Comparison of ENCODE assay signal across 8 mouse cellular contexts in the genomic region with DNA sequence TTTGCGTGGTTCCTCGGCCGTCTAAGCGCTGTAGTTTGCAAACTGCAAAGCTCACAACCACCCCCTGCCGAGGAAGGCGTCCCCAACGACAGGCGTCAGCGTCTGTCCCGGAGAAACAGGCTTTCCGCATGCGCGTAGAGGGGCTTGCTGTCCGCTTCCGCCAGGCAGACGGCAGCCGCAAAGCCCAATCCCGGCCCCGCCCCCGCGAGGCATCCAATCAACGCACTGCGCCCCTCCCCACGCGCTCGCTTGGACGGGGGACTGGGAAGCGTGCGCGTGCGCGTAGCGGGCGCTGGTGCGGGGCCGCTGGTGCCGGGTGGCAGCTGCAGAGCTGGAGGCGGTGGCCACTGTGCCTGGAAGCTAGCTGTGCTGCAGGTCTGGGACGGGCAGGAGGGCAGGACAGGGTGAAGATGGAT. TPM values are rescaled to one million over a fixed set of nuclear protein-coding genes. Genes with fewer than 3 reads are reported as not detected.
DNase-seq lines count a peak whose midpoint lies in the region; ATAC-seq and TF ChIP-seq lines count a peak whose summit lies in the region.

A gene (plus strand): TSS at position 264 of the 416 bp plus-strand sequence.

- H3K9me3 ChIP-seq in erythroblast, embryonic 14.5 days (ENCODE audit: control insufficient read depth, low read length), result no peaks in the 10 kb centered on the region
- H3K9me3 ChIP-seq in heart, embryonic 11.5 days (replicated peaks; ENCODE audit: control insufficient read depth, low read length), result no peaks in the 10 kb centered on the region
- no peaks in the 10 kb centered on the region for H3K9me3 ChIP-seq in kidney, embryonic 16.5 days (ENCODE audit: low read length)
- H3K9me3 ChIP-seq in liver, embryonic 11.5 days (ENCODE audit: control insufficient read depth, low read length), result no peaks in the 10 kb centered on the region
- H3K9me3 ChIP-seq in stomach, embryonic 14.5 days (ENCODE audit: control insufficient read depth, low read depth, low read length), result no peaks in the 10 kb centered on the region

- H3K4me1 ChIP-seq in erythroblast, embryonic 14.5 days (ENCODE audit: control insufficient read depth), result peaks cover 41% of the 10 kb centered on the region
- peaks cover 14% of the 10 kb centered on the region; the same call in 1 of the 2 replicates for H3K4me1 ChIP-seq in heart, embryonic 11.5 days (ENCODE audit: control insufficient read depth, insufficient read depth, low read length)
- H3K4me1 ChIP-seq in kidney, embryonic 16.5 days (ENCODE audit: insufficient read depth, low read length), result peaks cover 15% of the 10 kb centered on the region
- peaks cover 33% of the 10 kb centered on the region for H3K4me1 ChIP-seq in liver, embryonic 11.5 days (replicated peaks; ENCODE audit: control insufficient read depth, insufficient read depth, low read length)
- peaks cover 12% of the 10 kb centered on the region for H3K4me1 ChIP-seq in stomach, embryonic 14.5 days (ENCODE audit: control insufficient read depth, insufficient read depth, low read length)

- H3ac ChIP-seq in C2C12 (ENCODE audit: control insufficient read depth, insufficient read length, low read depth), result peak within 1 kb of the TSS; percentile 48

- WGBS in heart, embryonic 11.5 days (ENCODE audit: insufficient replicate concordance), result under 1% methylated on average over 39 of the region's 39 CpGs
- WGBS in kidney, embryonic 16.5 days, result under 1% methylated on average over 39 of the region's 39 CpGs
- under 1% methylated on average over 39 of the region's 39 CpGs for WGBS in liver, embryonic 11.5 days
- WGBS in stomach, embryonic 14.5 days, result 1% methylated on average over 39 of the region's 39 CpGs

- no peak for TF ChIP-seq CTCF in C2C12 (IDR thresholded peaks at IDR 0.05; ENCODE audit: control insufficient read depth, insufficient read depth, insufficient read length)
- no peak for TF ChIP-seq CTCF in brain, embryonic 14.5 days (IDR thresholded peaks at IDR 0.05; ENCODE audit: borderline replicate concordance, extremely low read depth, insufficient read depth, insufficient read length)

- H3K9ac ChIP-seq in heart, embryonic 11.5 days (ENCODE audit: low read depth, low read length), result peak within 1 kb of the TSS; percentile 69
- H3K9ac ChIP-seq in kidney, embryonic 16.5 days (replicated peaks; ENCODE audit: low read length), result peak within 1 kb of the TSS; percentile 77
- H3K9ac ChIP-seq in liver, embryonic 11.5 days (ENCODE audit: low read depth, low read length), result peak within 1 kb of the TSS; percentile 80
- peak within 1 kb of the TSS; percentile 43 for H3K9ac ChIP-seq in stomach, embryonic 14.5 days (replicated peaks; ENCODE audit: low read depth, low read length)

- H3K4me3 ChIP-seq in C2C12 (ENCODE audit: insufficient read depth, poor library complexity, severe bottlenecking), result peak within 1 kb of the TSS; percentile 60
- peak within 1 kb of the TSS; percentile 73 for H3K4me3 ChIP-seq in erythroblast, embryonic 14.5 days (replicated peaks)
- peak within 1 kb of the TSS; percentile 55 for H3K4me3 ChIP-seq in heart, embryonic 11.5 days (ENCODE audit: low read depth, low read length)
- H3K4me3 ChIP-seq in kidney, embryonic 16.5 days (ENCODE audit: low read length), result peak within 1 kb of the TSS; percentile 69
- H3K4me3 ChIP-seq in liver, embryonic 11.5 days (ENCODE audit: low read depth, low read length), result peak within 1 kb of the TSS; percentile 80
- H3K4me3 ChIP-seq in stomach, embryonic 14.5 days (ENCODE audit: low read depth, low read length), result peak within 1 kb of the TSS; percentile 53

- peak; percentile 99 for DNase-seq in brain, embryonic 14.5 days (ENCODE audit: low read depth)
- peak; percentile 99 for DNase-seq in liver, embryonic 11.5 days (ENCODE audit: low spot score)
- peak; percentile 99 for DNase-seq in naive thymus-derived CD4-positive, alpha-beta T cell, adult 2 months (ENCODE audit: low read depth)

- no peaks in the 10 kb centered on the region for H3K36me3 ChIP-seq in C2C12 (ENCODE audit: control insufficient read depth, insufficient read depth)
- peaks cover 15% of the 10 kb centered on the region for H3K36me3 ChIP-seq in erythroblast, embryonic 14.5 days (ENCODE audit: control insufficient read depth)
- no peaks in the 10 kb centered on the region; the same call in 1 of the 2 replicates for H3K36me3 ChIP-seq in heart, embryonic 11.5 days (ENCODE audit: control insufficient read depth, insufficient read depth, low read length)
- H3K36me3 ChIP-seq in kidney, embryonic 16.5 days (ENCODE audit: insufficient read depth, low read length), result peaks cover 6% of the 10 kb centered on the region; the same call in 1 of the 2 replicates
- H3K36me3 ChIP-seq in liver, embryonic 11.5 days (ENCODE audit: control insufficient read depth, insufficient read depth, low read length), result peaks cover 2% of the 10 kb centered on the region; the same call in 1 of the 2 replicates
- no peaks in the 10 kb centered on the region for H3K36me3 ChIP-seq in stomach, embryonic 14.5 days (ENCODE audit: control insufficient read depth, insufficient read depth, low read length)

- H3K79me2 ChIP-seq in C2C12 (ENCODE audit: control insufficient read depth, insufficient read depth), result no peaks in the 10 kb centered on the region

- H3K4me2 ChIP-seq in heart, embryonic 11.5 days, result peak within 1 kb of the TSS; percentile 88
- peak within 1 kb of the TSS; percentile 97 for H3K4me2 ChIP-seq in kidney, embryonic 16.5 days (replicated peaks; ENCODE audit: low read depth, low read length)
- peak within 1 kb of the TSS; percentile 98 for H3K4me2 ChIP-seq in liver, embryonic 11.5 days
- peak within 1 kb of the TSS; percentile 61 for H3K4me2 ChIP-seq in stomach, embryonic 14.5 days (replicated peaks; ENCODE audit: low read depth, low read length)

- peak; percentile 91 for ATAC-seq in heart, embryonic 11.5 days (replicated peaks; ENCODE audit: insufficient number of reproducible peaks, low FRiP score, low TSS enrichment)
- ATAC-seq in kidney, embryonic 16.5 days (ENCODE audit: low FRiP score, low TSS enrichment), result peak; percentile 93
- peak; percentile 89 for ATAC-seq in liver, embryonic 11.5 days (replicated peaks; ENCODE audit: low FRiP score)
- ATAC-seq in stomach, embryonic 14.5 days (ENCODE audit: insufficient number of reproducible peaks, insufficient read depth, low FRiP score, low read depth), result peak; percentile 88

- no peaks in the 10 kb centered on the region for H3K27me3 ChIP-seq in C2C12 (ENCODE audit: control insufficient read depth, insufficient read depth, insufficient read length)
- no peaks in the 10 kb centered on the region for H3K27me3 ChIP-seq in erythroblast, embryonic 14.5 days (ENCODE audit: control insufficient read depth)
- H3K27me3 ChIP-seq in heart, embryonic 11.5 days (ENCODE audit: control insufficient read depth, insufficient read depth, low read length), result no peaks in the 10 kb centered on the region; the same call in 1 of the 2 replicates
- H3K27me3 ChIP-seq in kidney, embryonic 16.5 days (ENCODE audit: insufficient read depth, low read length), result no peaks in the 10 kb centered on the region
- no peaks in the 10 kb centered on the region for H3K27me3 ChIP-seq in liver, embryonic 11.5 days (replicated peaks; ENCODE audit: control insufficient read depth, insufficient read depth, low read length)
- H3K27me3 ChIP-seq in stomach, embryonic 14.5 days (ENCODE audit: control insufficient read depth, insufficient read depth, low read length), result no peaks in the 10 kb centered on the region

- peak; percentile 94 for TF ChIP-seq POLR2A in brain, embryonic 14.5 days (IDR thresholded peaks at IDR 0.05; ENCODE audit: borderline replicate concordance, extremely low read depth, insufficient read depth, insufficient read length, poor library complexity, severe bottlenecking)

- H3K79me3 ChIP-seq in C2C12 (ENCODE audit: low read depth), result peaks cover 2% of the 10 kb centered on the region

- H3K27ac ChIP-seq in heart, embryonic 11.5 days (ENCODE audit: low read depth, low read length), result peak within 1 kb of the TSS; percentile 51; the same call in 1 of the 2 replicates
- H3K27ac ChIP-seq in kidney, embryonic 16.5 days (ENCODE audit: low read length), result peak within 1 kb of the TSS; percentile 79
- peak within 1 kb of the TSS; percentile 60 for H3K27ac ChIP-seq in liver, embryonic 11.5 days (ENCODE audit: low read depth, low read length)
- peak within 1 kb of the TSS; percentile 58; the same call in 1 of the 2 replicates for H3K27ac ChIP-seq in stomach, embryonic 14.5 days (ENCODE audit: low read length)

TF ChIP-seq in C2C12, 6 proteins besides CTCF, POLR2A, EP300 and RAD21:
- TF ChIP-seq FOSL1 (IDR thresholded peaks at IDR 0.05; ENCODE audit: insufficient read depth, low read length, poor library complexity, severe bottlenecking), result no peak
- peak; percentile 88 for TF ChIP-seq MAX (IDR thresholded peaks at IDR 0.05)

RNA-seq across cellular contexts. Expression of the gene that starts here (rescaled TPM):
- 6.6 TPM for polyA plus RNA-seq in C2C12 (2012; fragmentation: generic; extraction: Trizol)
- polyA plus RNA-seq in brain, embryonic 14.5 days (2012; rRNA removed), result 7.1 and 10.7 TPM in 2 replicates
- polyA plus RNA-seq in erythroblast, embryonic 14.5 days (2012), result 0.21 and 0.29 TPM in 2 replicates
- 7.5 and 8.2 TPM in 2 replicates for polyA plus RNA-seq in heart, embryonic 11.5 days (2014; fragmentation: Nextera tagmentation; extraction: Ambion mirVana)
- 11.7 and 13.8 TPM in 2 replicates for polyA plus RNA-seq in kidney, embryonic 16.5 days (2015; fragmentation: Nextera tagmentation; extraction: Ambion mirVana)
- 10.8 and 13.1 TPM in 2 replicates for polyA plus RNA-seq in liver, embryonic 11.5 days (2014; fragmentation: Nextera tagmentation; extraction: Ambion mirVana)
- polyA plus RNA-seq in stomach, embryonic 14.5 days (2014; fragmentation: Nextera tagmentation; extraction: Ambion mirVana), result 10.5 and 13.2 TPM in 2 replicates

Comparison
In these comparisons a context has a peak if more than half of its experiments do, and no peak if none do; other contexts are left out.
1. Peak in every context shown above with its lines: DNase-seq, ATAC-seq, H3K4me3 ChIP-seq and H3K27ac ChIP-seq.